Mouse (Mus musculus) embryonic facial prominence, embryonic 14.5 days (tissue): ENCODE data around the gene Ccdc138. TPM values are rescaled to one million over a fixed set of nuclear protein-coding genes. Genes with fewer than 3 reads are reported as not detected.
"Not testable (repeated sequence)": the region's sequence is repeated elsewhere in the genome, so short reads cannot be mapped to it uniquely, and the experiment has no call there.

Experiments used
- ATAC-seq: fragments of 200-750 bp; cut with Nextera tagmentation; 2 replicates; pipeline ENCODE4 v1.8.0; 2017; ENCODE audit warnings: low read depth, moderate number of reproducible peaks, moderate TSS enrichment
- DNase-seq: peaks from one replicate; pipeline ENCODE4 v3.0.0-alpha.2; 2015; ENCODE audit warnings: low spot score
- H3K27ac ChIP-seq: fragments of 300-500 bp; sonication (generic); replicated peaks from 2 replicates; pipeline ENCODE4 v1.5.1; 2014; ENCODE audit warnings: low read depth, mild to moderate bottlenecking, low read length, moderate library complexity
- H3K27me3 ChIP-seq: fragments of 300-500 bp; sonication (generic); replicated peaks from 2 replicates; pipeline ENCODE4 v1.6.1; 2014; ENCODE audit warnings: low read length; ENCODE audit not compliant: control insufficient read depth, insufficient read depth
- H3K36me3 ChIP-seq: fragments of 300-500 bp; sonication (generic); 2 replicates; pipeline ENCODE4 v1.6.1; 2014; ENCODE audit warnings: low read length, mixed read lengths; ENCODE audit not compliant: control insufficient read depth, insufficient read depth
- H3K4me1 ChIP-seq: fragments of 300-500 bp; sonication (generic); 2 replicates; pipeline ENCODE4 v1.6.1; 2014; ENCODE audit warnings: antibody characterized with exemption, low read length; ENCODE audit not compliant: control insufficient read depth, insufficient read depth
- H3K4me2 ChIP-seq: fragments of 300-500 bp; sonication (generic); 2 replicates; pipeline ENCODE4 v1.6.1; 2014; ENCODE audit warnings: low read depth, mild to moderate bottlenecking, low read length, moderate library complexity, mixed read lengths
- H3K4me3 ChIP-seq: fragments of 300-500 bp; sonication (generic); 2 replicates; pipeline ENCODE4 v1.5.1; 2014; ENCODE audit warnings: low read depth, mild to moderate bottlenecking, low read length
- H3K9ac ChIP-seq: fragments of 300-500 bp; sonication (generic); 2 replicates; pipeline ENCODE4 v1.6.1; 2014; ENCODE audit warnings: low read depth, mild to moderate bottlenecking, low read length, moderate library complexity, mixed read lengths
- H3K9me3 ChIP-seq: fragments of 300-500 bp; sonication (generic); 2 replicates; pipeline ENCODE4 v1.6.1; 2016; ENCODE audit warnings: low read length; ENCODE audit not compliant: control insufficient read depth
- WGBS: fragments of 180-500 bp; shearing (Covaris S2); extraction: QIAGEN DNeasy Blood & Tissue Kit; methylation state at CpG from one replicate; pipeline ENCODE4 v1.1.7; 2014; 5-methylcytosine and 5-hydroxymethylcytosine counted together
- polyA plus RNA-seq: library from polyadenylated mRNA; unstranded; fragments of >200 nt; fragmentation: Nextera tagmentation; extraction: Ambion mirVana; gene quantifications from 2 replicates; pipeline ENCODE4 v1.2.1, GENCODE M21; 2014

Ccdc138 gene
- polyA plus RNA-seq, 1 experiment from 2014 or later: 5.8 TPM

DNA sequence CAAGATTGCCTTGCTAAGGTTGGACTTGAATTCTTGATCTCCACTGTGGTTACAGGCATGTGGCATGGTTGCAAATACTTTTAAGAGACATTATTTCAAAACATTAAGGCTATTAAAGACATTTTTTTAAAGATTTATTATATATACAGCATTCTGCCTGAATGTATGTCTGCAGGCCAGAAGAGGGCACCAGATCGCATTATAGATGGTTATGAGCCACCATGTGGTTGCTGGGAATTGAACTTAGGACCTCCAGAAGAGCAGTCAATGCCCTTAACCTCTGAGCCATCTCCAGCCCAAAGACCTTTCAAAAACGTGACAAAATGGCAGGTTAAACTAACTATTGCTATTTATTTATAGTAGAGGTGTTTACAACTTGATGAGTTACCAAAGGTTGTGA lies 2.1 kb upstream of the Ccdc138 start:
- H3K9ac ChIP-seq: no peak overlapping the region
- H3K4me1 ChIP-seq: no peaks in the 10 kb centered on the region
- H3K9me3 ChIP-seq: no peaks in the 10 kb centered on the region
- 86% methylated on average over 2 of the region's 2 CpGs for WGBS
- no peak overlapping the region for H3K4me2 ChIP-seq
- no peaks in the 10 kb centered on the region for H3K27me3 ChIP-seq
- DNase-seq (no peak), ATAC-seq (no peak)
- no peak overlapping the region for H3K27ac ChIP-seq
- H3K36me3 ChIP-seq: peaks cover 43% of the 10 kb centered on the region
- no peak overlapping the region for H3K4me3 ChIP-seq

DNA sequence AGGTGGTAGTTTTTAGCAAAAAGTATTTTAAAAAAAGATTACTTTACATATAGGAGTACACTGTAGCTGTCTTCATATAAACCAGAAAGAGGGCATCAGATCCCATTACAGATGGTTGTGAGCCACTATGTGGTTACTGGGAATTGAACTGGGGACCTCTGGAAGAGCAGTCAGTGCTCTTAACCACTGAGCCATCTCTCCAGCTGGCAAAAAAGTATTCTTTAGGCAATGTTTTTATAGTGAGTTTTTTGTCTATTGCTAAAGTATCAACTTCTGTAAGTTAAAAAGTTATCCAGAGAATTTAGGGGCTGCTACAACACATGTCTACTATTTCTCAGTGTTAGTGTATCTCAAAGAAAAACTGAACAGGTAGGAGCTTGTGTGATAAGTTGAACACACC lies 1.0 kb upstream of the Ccdc138 start:
- peaks cover 32% of the 10 kb centered on the region for H3K36me3 ChIP-seq
- ATAC-seq (no peak), DNase-seq (no peak)
- H3K9ac ChIP-seq: peak overlapping the region; percentile 67; the same call in 1 of the 2 replicates
- H3K27me3 ChIP-seq: no peaks in the 10 kb centered on the region
- peak overlapping the region; percentile 89; the same call in 1 of the 2 replicates for H3K27ac ChIP-seq
- H3K4me1 ChIP-seq: no peaks in the 10 kb centered on the region
- no peaks in the 10 kb centered on the region for H3K9me3 ChIP-seq
- peak overlapping the region; percentile 60 for H3K4me3 ChIP-seq
- H3K4me2 ChIP-seq: peak overlapping the region; percentile 51

DNA sequence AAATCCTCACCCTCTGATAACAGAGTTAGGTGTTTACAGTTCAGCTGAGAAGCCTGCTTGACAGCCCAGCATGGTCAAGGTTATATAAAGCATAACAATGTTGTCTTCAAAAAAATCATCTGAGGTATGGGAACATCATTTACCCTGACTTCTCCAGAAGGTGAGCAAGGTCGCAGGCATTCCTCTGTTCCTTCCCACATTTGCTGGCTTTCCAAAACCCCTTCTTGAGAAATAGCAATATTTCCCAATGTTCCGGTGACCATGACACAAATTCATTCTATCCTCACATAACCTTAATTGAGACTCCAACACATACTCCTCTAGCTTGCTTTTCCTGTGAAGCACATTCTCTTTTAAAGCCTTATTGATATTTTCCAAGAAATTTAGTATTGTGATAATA lies 768 bp downstream of the Ccdc138 start:
- H3K9me3 ChIP-seq: no peaks in the 10 kb centered on the region
- H3K4me3 ChIP-seq: peak overlapping the region; percentile 60
- no peak for ATAC-seq
- H3K36me3 ChIP-seq: peaks cover 15% of the 10 kb centered on the region
- H3K27me3 ChIP-seq: no peaks in the 10 kb centered on the region
- 50% methylated on average over 2 of the region's 2 CpGs for WGBS
- no peaks in the 10 kb centered on the region for H3K4me1 ChIP-seq
- peak overlapping the region; percentile 89; the same call in 1 of the 2 replicates for H3K27ac ChIP-seq
- DNase-seq: no peak
- H3K4me2 ChIP-seq: peak overlapping the region; percentile 51
- H3K9ac ChIP-seq: peak overlapping the region; percentile 67

DNA sequence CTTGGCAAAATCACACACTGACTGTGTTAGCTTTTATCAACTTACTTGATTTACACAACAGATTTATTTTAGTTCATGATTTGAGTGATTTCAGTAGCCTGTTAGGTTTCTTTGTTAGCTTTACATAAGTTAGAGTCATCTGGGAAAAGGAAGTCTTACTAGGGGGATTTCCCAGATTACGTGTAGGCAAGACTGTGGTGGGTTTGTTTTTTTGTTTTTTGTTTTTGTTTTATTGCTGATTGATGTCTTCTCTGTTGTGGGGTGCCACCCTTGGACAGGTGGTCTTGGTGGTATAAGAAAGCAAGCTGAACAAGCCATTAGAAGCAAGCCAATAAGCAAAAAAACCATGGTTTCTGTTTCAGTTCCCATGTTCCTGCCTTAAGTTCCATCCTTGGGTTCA lies 31.6 kb downstream of the Ccdc138 start:
- no peaks in the 10 kb centered on the region for H3K27me3 ChIP-seq
- WGBS: 82% methylated on average over 1 of the region's 1 CpGs
- no peak for ATAC-seq

DNA sequence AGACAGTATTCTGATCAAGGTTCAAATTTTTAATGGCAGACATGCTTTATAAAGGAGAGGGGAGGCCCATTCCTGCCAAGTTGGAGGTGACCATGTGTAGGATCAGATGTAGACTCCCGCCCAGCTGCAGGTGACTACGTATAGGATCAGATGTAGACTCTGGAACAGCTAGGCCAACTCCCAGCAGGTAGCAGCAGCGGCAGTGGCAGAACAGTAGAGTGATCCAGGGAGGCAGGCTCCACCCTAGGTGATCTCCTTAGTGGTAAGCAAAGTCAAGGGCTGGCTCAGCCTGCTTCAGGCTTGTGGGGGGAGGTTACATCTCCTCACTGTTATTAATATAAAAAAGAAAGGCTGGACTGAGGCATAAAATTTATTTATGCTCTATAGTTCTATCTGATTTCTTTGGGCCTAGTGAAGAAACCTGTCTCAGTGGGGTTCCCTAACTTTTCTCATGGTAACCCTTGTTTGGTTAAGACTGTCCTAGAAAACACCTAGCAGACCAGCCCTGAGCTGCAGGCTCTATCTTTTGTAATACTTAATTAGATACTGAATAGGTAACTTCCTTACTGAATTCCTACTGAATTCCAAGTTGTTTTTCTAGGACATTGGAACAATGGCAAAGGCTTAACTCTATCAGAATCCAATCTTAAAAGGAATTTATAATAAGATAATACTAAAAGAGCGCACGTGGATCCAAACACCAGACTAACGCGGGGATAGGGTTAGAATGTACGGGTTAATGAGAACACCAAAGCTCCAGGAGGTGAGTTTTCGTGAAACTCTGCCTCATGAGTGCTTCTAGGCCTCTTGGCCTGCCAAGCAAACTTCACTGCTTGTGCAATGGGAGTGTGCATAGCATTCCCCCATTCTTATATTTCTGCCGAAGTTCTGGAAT lies 33.4 kb downstream of the Ccdc138 start:
- Histone ChIP-seq H3K4me2 (no peak overlapping the region), H3K27me3 (no peaks in the 10 kb centered on the region), H3K4me1 (no peaks in the 10 kb centered on the region), H3K9me3 (0 out of 2 replicates have a peak, but pooled peaks cover 6% of the 10 kb centered on the region), H3K27ac (no peak overlapping the region), H3K9ac (no peak overlapping the region), H3K36me3 (peaks cover 28% of the 10 kb centered on the region), H3K4me3 (no peak overlapping the region)
- WGBS: 86% methylated on average over 10 of the region's 10 CpGs
- ATAC-seq (no peak), DNase-seq (no peak)

More for the DNA sequence above, 31.6 kb downstream of the Ccdc138 start:
- no peak overlapping the region for H3K4me2 ChIP-seq
- peaks cover 29% of the 10 kb centered on the region for H3K36me3 ChIP-seq
- H3K9ac ChIP-seq: no peak overlapping the region
- DNase-seq: no peak
- no peak overlapping the region for H3K27ac ChIP-seq
- 0 out of 2 replicates have a peak, but pooled peaks cover 6% of the 10 kb centered on the region for H3K9me3 ChIP-seq
- no peak overlapping the region for H3K4me3 ChIP-seq
- H3K4me1 ChIP-seq: no peaks in the 10 kb centered on the region

DNA sequence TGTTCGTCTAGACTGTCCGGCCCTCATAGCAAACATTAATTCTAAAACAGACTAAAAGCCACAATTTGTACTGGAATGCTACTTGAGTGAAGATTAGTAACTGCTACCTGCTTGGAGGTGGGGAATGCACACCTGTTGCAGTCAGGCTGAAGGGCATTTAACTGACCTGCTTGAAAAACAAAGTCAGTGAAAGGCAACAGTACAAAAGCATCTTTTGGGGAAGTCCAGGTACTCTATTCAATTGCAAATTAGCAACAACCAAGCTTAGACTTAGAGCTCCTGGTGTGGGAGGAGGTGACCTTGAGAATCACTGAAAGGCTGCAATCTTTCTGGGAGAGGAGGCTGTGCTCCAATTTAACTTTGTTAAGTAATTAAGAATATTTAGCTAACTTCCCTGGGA lies 34.4 kb downstream of the Ccdc138 start:
- ATAC-seq (no peak), DNase-seq (no peak)
- no peak overlapping the region for H3K4me3 ChIP-seq
- no peak overlapping the region for H3K9ac ChIP-seq
- 0 out of 2 replicates have a peak, but pooled peaks cover 6% of the 10 kb centered on the region for H3K9me3 ChIP-seq
- no peaks in the 10 kb centered on the region for H3K27me3 ChIP-seq
- H3K36me3 ChIP-seq: peaks cover 27% of the 10 kb centered on the region
- 90% methylated on average over 2 of the region's 2 CpGs for WGBS
- H3K27ac ChIP-seq: no peak overlapping the region
- no peak overlapping the region for H3K4me2 ChIP-seq
- no peaks in the 10 kb centered on the region for H3K4me1 ChIP-seq

DNA sequence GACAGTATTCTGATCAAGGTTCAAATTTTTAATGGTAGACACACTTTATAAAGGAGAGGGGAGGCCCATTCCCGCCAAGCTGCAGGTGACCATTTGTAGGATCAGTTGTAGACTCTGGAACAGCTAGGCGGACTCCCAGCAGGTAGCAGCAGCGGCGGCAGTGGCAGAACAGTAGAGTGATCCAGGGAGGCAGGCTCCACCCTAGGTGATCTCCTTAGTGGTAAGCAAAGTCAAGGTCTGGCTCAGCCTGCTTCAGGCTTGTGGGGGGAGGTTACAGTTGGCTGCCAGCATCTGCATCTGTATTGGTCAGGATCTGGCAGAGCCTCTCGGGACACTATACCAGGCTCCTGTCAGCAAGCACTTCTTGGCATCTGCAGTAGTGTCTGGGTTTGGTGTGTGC lies 38.5 kb downstream of the Ccdc138 start:
- ATAC-seq, DNase-seq, H3K4me3 ChIP-seq, H3K27me3 ChIP-seq, H3K9me3 ChIP-seq, H3K4me1 ChIP-seq, H3K27ac ChIP-seq, H3K4me2 ChIP-seq, H3K9ac ChIP-seq: not testable (repeated sequence)
- peaks cover 23% of the 10 kb centered on the region for H3K36me3 ChIP-seq
- 92% methylated on average over 5 of the region's 5 CpGs for WGBS

DNA sequence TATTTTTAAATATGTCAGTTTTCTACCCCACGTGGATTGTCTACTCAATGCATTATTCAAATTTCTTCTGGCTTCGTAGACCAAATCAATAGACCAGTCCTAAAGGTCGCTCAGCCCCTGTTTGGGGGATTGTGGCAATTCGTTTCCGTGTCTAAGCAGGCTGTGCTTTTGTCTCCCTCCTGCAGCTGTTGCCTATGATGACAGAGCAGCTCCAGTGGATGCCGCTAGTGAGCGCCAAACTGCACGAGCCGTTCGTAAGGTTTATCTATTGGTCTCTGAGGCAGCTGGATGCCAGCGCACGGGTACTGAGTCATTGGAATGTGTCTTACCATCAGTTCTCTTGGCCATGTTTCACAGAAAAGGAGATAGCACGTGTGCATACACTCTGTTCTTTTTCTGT lies 42.9 kb downstream of the Ccdc138 start:
- Histone ChIP-seq H3K4me1 (no peaks in the 10 kb centered on the region), H3K4me2 (no peak overlapping the region), H3K9me3 (no peaks in the 10 kb centered on the region), H3K9ac (no peak overlapping the region), H3K4me3 (no peak overlapping the region), H3K36me3 (peaks cover 18% of the 10 kb centered on the region), H3K27ac (no peak overlapping the region), H3K27me3 (no peaks in the 10 kb centered on the region)
- ATAC-seq: no peak
- 66% methylated on average over 13 of the region's 13 CpGs for WGBS
- DNase-seq: peak; percentile 41

DNA sequence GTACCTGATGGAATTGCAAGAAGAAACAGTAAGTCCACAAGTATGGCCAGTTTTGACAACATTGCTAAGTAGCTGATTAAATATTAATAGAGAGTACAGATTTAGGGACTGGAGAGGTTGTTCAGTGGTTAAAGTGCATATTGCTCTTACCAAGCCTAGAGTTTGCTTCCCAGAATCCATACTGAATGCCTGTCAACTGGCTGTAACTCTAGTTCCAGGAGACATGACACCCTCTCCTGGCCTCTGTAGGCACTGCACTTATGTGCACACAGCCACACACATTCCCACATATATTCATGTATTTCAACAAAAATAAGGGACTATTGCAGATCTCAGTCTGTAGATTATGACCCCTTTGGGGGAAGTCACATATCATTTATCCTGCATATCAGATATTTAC lies 51.0 kb downstream of the Ccdc138 start:
- no peak overlapping the region for H3K9ac ChIP-seq
- no peak overlapping the region for H3K4me2 ChIP-seq
- H3K27ac ChIP-seq: no peak overlapping the region
- H3K27me3 ChIP-seq: no peaks in the 10 kb centered on the region
- DNase-seq: no peak
- ATAC-seq: no peak
- no peaks in the 10 kb centered on the region for H3K9me3 ChIP-seq
- H3K4me3 ChIP-seq: no peak overlapping the region
- 0 out of 2 replicates have a peak, but pooled peaks cover 4% of the 10 kb centered on the region for H3K36me3 ChIP-seq
- no peaks in the 10 kb centered on the region for H3K4me1 ChIP-seq
